Mouse (Mus musculus) heart, embryonic 15.5 days (tissue): ENCODE data around the gene Pop5. TPM values are rescaled to one million over a fixed set of nuclear protein-coding genes. Genes with fewer than 3 reads are reported as not detected.

Source experiments
- ATAC-seq: fragments of 200-750 bp; cut with Nextera tagmentation; replicated peaks from 2 replicates; pipeline ENCODE4 v1.8.0; 2017; ENCODE audit warnings: low read depth, moderate TSS enrichment; ENCODE audit not compliant: insufficient number of reproducible peaks, insufficient read depth, low FRiP score
- H3K27ac ChIP-seq: fragments of 300-500 bp; sonication (generic); 2 replicates; pipeline ENCODE4 v1.5.1; 2015; ENCODE audit warnings: mild to moderate bottlenecking, inconsistent platforms
- H3K27me3 ChIP-seq: fragments of 300-500 bp; sonication (generic); 2 replicates; pipeline ENCODE4 v1.6.1; 2015; ENCODE audit warnings: inconsistent platforms
- H3K36me3 ChIP-seq: fragments of 300-500 bp; sonication (generic); 2 replicates; pipeline ENCODE4 v1.6.1; 2015; ENCODE audit warnings: mild to moderate bottlenecking, inconsistent platforms
- H3K4me1 ChIP-seq: fragments of 300-500 bp; sonication (generic); replicated peaks from 2 replicates; pipeline ENCODE4 v1.6.1; 2015; ENCODE audit warnings: inconsistent platforms
- H3K4me2 ChIP-seq: fragments of 300-500 bp; sonication (generic); 2 replicates; pipeline ENCODE4 v1.6.1; 2015; ENCODE audit warnings: inconsistent platforms, mild to moderate bottlenecking, moderate library complexity
- H3K4me3 ChIP-seq: fragments of 300-500 bp; sonication (generic); 2 replicates; pipeline ENCODE4 v1.5.1; 2015; ENCODE audit warnings: mild to moderate bottlenecking, inconsistent platforms
- H3K9ac ChIP-seq: fragments of 300-500 bp; sonication (generic); 2 replicates; pipeline ENCODE4 v1.6.1; 2015; ENCODE audit warnings: mild to moderate bottlenecking, inconsistent platforms
- H3K9me3 ChIP-seq: fragments of 300-500 bp; sonication (generic); replicated peaks from 2 replicates; pipeline ENCODE4 v1.6.1; 2016; ENCODE audit warnings: inconsistent platforms
- WGBS: fragments of 180-500 bp; shearing (Covaris S2); methylation state at CpG from one replicate; pipeline ENCODE4 v1.1.7; 2015; ENCODE audit warnings: mixed read lengths; 5-methylcytosine and 5-hydroxymethylcytosine counted together
- polyA plus RNA-seq: library from polyadenylated mRNA; unstranded; fragments of >200 nt; fragmentation: Nextera tagmentation; extraction: Ambion mirVana; gene quantifications from 2 replicates; pipeline ENCODE4 v1.2.1, GENCODE M21; 2015

Pop5 gene
- polyA plus RNA-seq, 1 experiment from 2014 or later, result 56.2 TPM

GRCm38 (mm10) chr5:115278053-115278452, 42.4 kb downstream of the Pop5 start:
- Histone ChIP-seq H3K27me3 (no peaks in the 10 kb centered on the region), H3K9ac (no peak overlapping the region), H3K4me2 (no peak overlapping the region), H3K4me1 (peaks cover 15% of the 10 kb centered on the region), H3K4me3 (no peak overlapping the region), H3K9me3 (no peaks in the 10 kb centered on the region), H3K36me3 (no peaks in the 10 kb centered on the region), H3K27ac (no peak overlapping the region)
- 72% methylated on average over 1 of the region's 1 CpGs for WGBS
- no peak for ATAC-seq

GRCm38 (mm10) chr5:115278785-115279184, 43.1 kb downstream of the Pop5 start:
- Histone ChIP-seq H3K4me2 (no peak overlapping the region), H3K9me3 (no peaks in the 10 kb centered on the region), H3K4me1 (peaks cover 12% of the 10 kb centered on the region), H3K36me3 (peaks cover 7% of the 10 kb centered on the region; the same call in 1 of the 2 replicates), H3K27me3 (no peaks in the 10 kb centered on the region), H3K27ac (no peak overlapping the region), H3K4me3 (no peak overlapping the region), H3K9ac (no peak overlapping the region)
- ATAC-seq, result no peak
- 64% methylated on average over 2 of the region's 2 CpGs for WGBS

- Histone ChIP-seq H3K36me3 (peaks cover 13% of the 10 kb centered on the region), H3K27ac (peak within 1 kb of the TSS; percentile 70), H3K4me3 (peak within 1 kb of the TSS; percentile 92), H3K27me3 (no peaks in the 10 kb centered on the region), H3K9me3 (no peaks in the 10 kb centered on the region), H3K4me1 (peaks cover 12% of the 10 kb centered on the region), H3K4me2 (peak within 1 kb of the TSS; percentile 80), H3K9ac (peak within 1 kb of the TSS; percentile 87)
- ATAC-seq, result peak; percentile 73
- WGBS, result 3% methylated on average over 45 of the region's 45 CpGs
These were observed 43.8 kb downstream of the Pop5 start, which contains the start of gene Coq5 for GRCm38 (mm10) chr5:115279226-115280049. Coq5 (plus strand) TSS chr5:115279666.

- 6% methylated on average over 17 of the region's 17 CpGs for WGBS
- peak overlapping the region; percentile 70 for H3K27ac ChIP-seq
- H3K4me3 ChIP-seq, result peak overlapping the region; percentile 92
- H3K9me3 ChIP-seq, result no peaks in the 10 kb centered on the region
- ATAC-seq, result no peak
- H3K27me3 ChIP-seq, result no peaks in the 10 kb centered on the region
- peak overlapping the region; percentile 87 for H3K9ac ChIP-seq
- H3K36me3 ChIP-seq, result peaks cover 19% of the 10 kb centered on the region
- H3K4me2 ChIP-seq, result peak overlapping the region; percentile 80
- H3K4me1 ChIP-seq, result peaks cover 9% of the 10 kb centered on the region
These were observed 44.5 kb downstream of the Pop5 start for GRCm38 (mm10) chr5:115280050-115280687.

GRCm38 (mm10) chr5:115284735-115285134, 49.1 kb downstream of the Pop5 start:
- H3K27ac ChIP-seq, result no peak overlapping the region
- H3K27me3 ChIP-seq, result no peaks in the 10 kb centered on the region
- H3K4me3 ChIP-seq, result no peak overlapping the region
- no peaks in the 10 kb centered on the region for H3K9me3 ChIP-seq
- no peak overlapping the region for H3K9ac ChIP-seq
- 92% methylated on average over 3 of the region's 3 CpGs for WGBS
- ATAC-seq, result no peak
- no peak overlapping the region for H3K4me2 ChIP-seq
- H3K36me3 ChIP-seq, result peaks cover 27% of the 10 kb centered on the region
- peaks cover 14% of the 10 kb centered on the region for H3K4me1 ChIP-seq

GRCm38 (mm10) chr5:115294173-115294572, 58.5 kb downstream of the Pop5 start:
- no peaks in the 10 kb centered on the region for H3K9me3 ChIP-seq
- H3K27ac ChIP-seq, result no peak overlapping the region
- no peak overlapping the region for H3K4me2 ChIP-seq
- H3K4me3 ChIP-seq, result no peak overlapping the region
- peaks cover 16% of the 10 kb centered on the region for H3K4me1 ChIP-seq
- H3K36me3 ChIP-seq, result peaks cover 69% of the 10 kb centered on the region
- WGBS, result 85% methylated on average over 8 of the region's 8 CpGs
- H3K27me3 ChIP-seq, result no peaks in the 10 kb centered on the region
- no peak for ATAC-seq
- no peak overlapping the region for H3K9ac ChIP-seq

Other genes starting within 250 kb of the Pop5 start
- gene Sppl3, start 224.7 kb upstream of the Pop5 start, polyA plus RNA-seq, result 17.8 and 22.4 TPM in 2 replicates
- 13.5 and 17.4 TPM in 2 replicates for gene Gm10401, start 137.5 kb upstream of the Pop5 start, polyA plus RNA-seq
- 122 and 123 TPM in 2 replicates for gene Acads, start 116.5 kb upstream of the Pop5 start, polyA plus RNA-seq
- 18.1 and 21.8 TPM in 2 replicates for gene Unc119b, start 100.9 kb upstream of the Pop5 start, polyA plus RNA-seq
- gene Mlec, start 77.7 kb upstream of the Pop5 start, polyA plus RNA-seq, result 54.4 and 76.7 TPM in 2 replicates
- gene Cabp1, start 41.5 kb upstream of the Pop5 start, polyA plus RNA-seq, result 0.96 and 1.2 TPM in 2 replicates
- gene Rnf10, start 37.1 kb downstream of the Pop5 start, polyA plus RNA-seq, result 131 and 156 TPM in 2 replicates
- gene Coq5, start 43.8 kb downstream of the Pop5 start, polyA plus RNA-seq, result 72.3 and 83.3 TPM in 2 replicates
- 1,079 and 1,146 TPM in 2 replicates for gene Dynll1, start 65.2 kb downstream of the Pop5 start, polyA plus RNA-seq
- 99.0 and 118 TPM in 2 replicates for gene Srsf9, start 91.3 kb downstream of the Pop5 start, polyA plus RNA-seq
- 21.5 and 23.7 TPM in 2 replicates for gene Gatc, start 105.3 kb downstream of the Pop5 start, polyA plus RNA-seq
- 35.2 and 39.2 TPM in 2 replicates for gene Triap1, start 105.4 kb downstream of the Pop5 start, polyA plus RNA-seq
- 1,326 and 1,479 TPM in 2 replicates for gene Cox6a1, start 113.1 kb downstream of the Pop5 start, polyA plus RNA-seq
- gene Msi1, start 193.8 kb downstream of the Pop5 start, polyA plus RNA-seq, result 2.0 and 3.5 TPM in 2 replicates
- 0.32 and 0.52 TPM in 2 replicates for gene Pla2g1b, start 230.4 kb downstream of the Pop5 start, polyA plus RNA-seq
- gene Sirt4, start 248.9 kb downstream of the Pop5 start, polyA plus RNA-seq, result 20.9 TPM in 2 replicates